Mouse (Mus musculus): ENCODE results near the gene Fbxo34. TPM values are rescaled to one million over a fixed set of nuclear protein-coding genes. Genes with fewer than 3 reads are reported as not detected.
"Not testable (repeated sequence)": the region's sequence is repeated elsewhere in the genome, so short reads cannot be mapped to it uniquely, and the experiment has no call there.

Gene Fbxo34
- polyA plus RNA-seq, 1 experiment from 2014 or later, result 27.2 TPM

- Histone ChIP-seq H3K27me3 (ENCODE audit: control insufficient read depth, insufficient read depth, low read length) (no peaks in the 10 kb centered on the region), H3K27ac (replicated peaks; ENCODE audit: low read depth, low read length) (no peak overlapping the region), H3K9ac (ENCODE audit: low read length) (no peak overlapping the region), H3K4me3 (ENCODE audit: low read depth, low read length) (no peak overlapping the region), H3K4me2 (ENCODE audit: low read depth, severe bottlenecking) (no peak overlapping the region), H3K4me1 (ENCODE audit: control insufficient read depth, insufficient read depth, low read length) (0 out of 2 replicates have a peak, but pooled peaks cover 5% of the 10 kb centered on the region), H3K36me3 (ENCODE audit: control insufficient read depth, insufficient read depth, low read length) (no peaks in the 10 kb centered on the region), H3K9me3 (ENCODE audit: control insufficient read depth, low read length) (no peaks in the 10 kb centered on the region)
- WGBS, result 45% methylated on average over 8 of the region's 8 CpGs
- ATAC-seq (ENCODE audit: insufficient number of reproducible peaks, low FRiP score, low TSS enrichment, low read depth) (no peak), DNase-seq (ENCODE audit: low spot score) (peak; percentile 59)
Observed at GRCm38 (mm10) chr14:47529019-47529418, 78.8 kb downstream of the Fbxo34 start.

- WGBS, result 95% methylated on average over 10 of the region's 12 CpGs
- H3K4me2 ChIP-seq (ENCODE audit: low read depth, severe bottlenecking); ATAC-seq (ENCODE audit: insufficient number of reproducible peaks, low FRiP score, low TSS enrichment, low read depth); H3K36me3 ChIP-seq (ENCODE audit: control insufficient read depth, insufficient read depth, low read length); DNase-seq (ENCODE audit: low spot score); H3K4me1 ChIP-seq (ENCODE audit: control insufficient read depth, insufficient read depth, low read length); H3K4me3 ChIP-seq (ENCODE audit: low read depth, low read length); H3K27ac ChIP-seq (replicated peaks; ENCODE audit: low read depth, low read length); H3K9me3 ChIP-seq (ENCODE audit: control insufficient read depth, low read length); H3K9ac ChIP-seq (ENCODE audit: low read length); H3K27me3 ChIP-seq (ENCODE audit: control insufficient read depth, insufficient read depth, low read length): not testable (repeated sequence)
Observed at GRCm38 (mm10) chr14:47529592-47529991, 79.4 kb downstream of the Fbxo34 start.

GRCm38 (mm10) chr14:47532496-47532895, 82.3 kb downstream of the Fbxo34 start:
- Histone ChIP-seq H3K9me3 (ENCODE audit: control insufficient read depth, low read length) (no peaks in the 10 kb centered on the region), H3K4me2 (ENCODE audit: low read depth, severe bottlenecking) (no peak overlapping the region), H3K4me3 (ENCODE audit: low read depth, low read length) (no peak overlapping the region), H3K36me3 (ENCODE audit: control insufficient read depth, insufficient read depth, low read length) (no peaks in the 10 kb centered on the region), H3K27ac (replicated peaks; ENCODE audit: low read depth, low read length) (no peak overlapping the region), H3K27me3 (ENCODE audit: control insufficient read depth, insufficient read depth, low read length) (no peaks in the 10 kb centered on the region), H3K9ac (ENCODE audit: low read length) (no peak overlapping the region), H3K4me1 (ENCODE audit: control insufficient read depth, insufficient read depth, low read length) (0 out of 2 replicates have a peak, but pooled peaks cover 5% of the 10 kb centered on the region)
- no peak for DNase-seq (ENCODE audit: low spot score)
- ATAC-seq (ENCODE audit: insufficient number of reproducible peaks, low FRiP score, low TSS enrichment, low read depth), result no peak
- WGBS, result 70% methylated on average over 1 of the region's 1 CpGs

- 44% methylated on average over 11 of the region's 11 CpGs for WGBS
- no peak overlapping the region for H3K4me2 ChIP-seq (ENCODE audit: low read depth, severe bottlenecking)
- 0 out of 2 replicates have a peak, but pooled peaks cover 5% of the 10 kb centered on the region for H3K4me1 ChIP-seq (ENCODE audit: control insufficient read depth, insufficient read depth, low read length)
- DNase-seq (ENCODE audit: low spot score), result peak; percentile 48
- H3K9me3 ChIP-seq (ENCODE audit: control insufficient read depth, low read length), result no peaks in the 10 kb centered on the region
- H3K36me3 ChIP-seq (ENCODE audit: control insufficient read depth, insufficient read depth, low read length), result no peaks in the 10 kb centered on the region
- H3K4me3 ChIP-seq (ENCODE audit: low read depth, low read length), result no peak overlapping the region
- no peaks in the 10 kb centered on the region for H3K27me3 ChIP-seq (ENCODE audit: control insufficient read depth, insufficient read depth, low read length)
- H3K9ac ChIP-seq (ENCODE audit: low read length), result no peak overlapping the region
- peak; percentile 72 for ATAC-seq (ENCODE audit: insufficient number of reproducible peaks, low FRiP score, low TSS enrichment, low read depth)
- peak overlapping the region; percentile 45; the same call in 1 of the 2 replicates for H3K27ac ChIP-seq (replicated peaks; ENCODE audit: low read depth, low read length)
Observed at GRCm38 (mm10) chr14:47533365-47534175, 83.3 kb downstream of the Fbxo34 start.

- 87% methylated on average over 5 of the region's 5 CpGs for WGBS
- H3K4me1 ChIP-seq (ENCODE audit: control insufficient read depth, insufficient read depth, low read length), result 0 out of 2 replicates have a peak, but pooled peaks cover 5% of the 10 kb centered on the region
- no peaks in the 10 kb centered on the region for H3K27me3 ChIP-seq (ENCODE audit: control insufficient read depth, insufficient read depth, low read length)
- H3K9me3 ChIP-seq (ENCODE audit: control insufficient read depth, low read length), result no peaks in the 10 kb centered on the region
- H3K36me3 ChIP-seq (ENCODE audit: control insufficient read depth, insufficient read depth, low read length), result no peaks in the 10 kb centered on the region
- ATAC-seq (ENCODE audit: insufficient number of reproducible peaks, low FRiP score, low TSS enrichment, low read depth) (0 out of 2 replicates have a peak, but pooled peaks have one; percentile 44), DNase-seq (ENCODE audit: low spot score) (no peak)
- no peak overlapping the region for H3K4me3 ChIP-seq (ENCODE audit: low read depth, low read length)
- H3K27ac ChIP-seq (replicated peaks; ENCODE audit: low read depth, low read length), result 0 out of 2 replicates have a peak overlapping the region, but pooled peaks have one; percentile 15
- H3K4me2 ChIP-seq (ENCODE audit: low read depth, severe bottlenecking), result no peak overlapping the region
- H3K9ac ChIP-seq (ENCODE audit: low read length), result no peak overlapping the region
Observed at GRCm38 (mm10) chr14:47534176-47534525, 83.9 kb downstream of the Fbxo34 start.

GRCm38 (mm10) chr14:47535096-47535495, 84.9 kb downstream of the Fbxo34 start:
- Histone ChIP-seq H3K9me3 (ENCODE audit: control insufficient read depth, low read length) (no peaks in the 10 kb centered on the region), H3K27me3 (ENCODE audit: control insufficient read depth, insufficient read depth, low read length) (no peaks in the 10 kb centered on the region), H3K9ac (ENCODE audit: low read length) (no peak overlapping the region), H3K27ac (replicated peaks; ENCODE audit: low read depth, low read length) (no peak overlapping the region), H3K4me3 (ENCODE audit: low read depth, low read length) (no peak overlapping the region), H3K4me2 (ENCODE audit: low read depth, severe bottlenecking) (no peak overlapping the region), H3K4me1 (ENCODE audit: control insufficient read depth, insufficient read depth, low read length) (0 out of 2 replicates have a peak, but pooled peaks cover 5% of the 10 kb centered on the region), H3K36me3 (ENCODE audit: control insufficient read depth, insufficient read depth, low read length) (no peaks in the 10 kb centered on the region)
- no peak for DNase-seq (ENCODE audit: low spot score)
- no peak for ATAC-seq (ENCODE audit: insufficient number of reproducible peaks, low FRiP score, low TSS enrichment, low read depth)
- WGBS, result 96% methylated on average over 1 of the region's 1 CpGs

- no peak for ATAC-seq (ENCODE audit: insufficient number of reproducible peaks, low FRiP score, low TSS enrichment, low read depth)
- WGBS, result 90% methylated on average over 10 of the region's 10 CpGs
- no peak overlapping the region for H3K9ac ChIP-seq (ENCODE audit: low read length)
- DNase-seq (ENCODE audit: low spot score), result no peak
- no peak overlapping the region for H3K4me2 ChIP-seq (ENCODE audit: low read depth, severe bottlenecking)
- H3K9me3 ChIP-seq (ENCODE audit: control insufficient read depth, low read length), result no peaks in the 10 kb centered on the region
- H3K36me3 ChIP-seq (ENCODE audit: control insufficient read depth, insufficient read depth, low read length), result 0 out of 2 replicates have a peak, but pooled peaks cover 5% of the 10 kb centered on the region
- H3K27me3 ChIP-seq (ENCODE audit: control insufficient read depth, insufficient read depth, low read length), result no peaks in the 10 kb centered on the region
- H3K27ac ChIP-seq (replicated peaks; ENCODE audit: low read depth, low read length), result no peak overlapping the region
- no peaks in the 10 kb centered on the region for H3K4me1 ChIP-seq (ENCODE audit: control insufficient read depth, insufficient read depth, low read length)
- no peak overlapping the region for H3K4me3 ChIP-seq (ENCODE audit: low read depth, low read length)
Observed at GRCm38 (mm10) chr14:47541325-47541948, 91.2 kb downstream of the Fbxo34 start.

- WGBS, result 91% methylated on average over 3 of the region's 3 CpGs
- Histone ChIP-seq H3K36me3 (ENCODE audit: control insufficient read depth, insufficient read depth, low read length) (peaks cover 7% of the 10 kb centered on the region; the same call in 1 of the 2 replicates), H3K9ac (ENCODE audit: low read length) (no peak overlapping the region), H3K4me1 (ENCODE audit: control insufficient read depth, insufficient read depth, low read length) (no peaks in the 10 kb centered on the region), H3K27me3 (ENCODE audit: control insufficient read depth, insufficient read depth, low read length) (no peaks in the 10 kb centered on the region), H3K27ac (replicated peaks; ENCODE audit: low read depth, low read length) (no peak overlapping the region), H3K4me2 (ENCODE audit: low read depth, severe bottlenecking) (no peak overlapping the region), H3K4me3 (ENCODE audit: low read depth, low read length) (no peak overlapping the region), H3K9me3 (ENCODE audit: control insufficient read depth, low read length) (no peaks in the 10 kb centered on the region)
- ATAC-seq (ENCODE audit: insufficient number of reproducible peaks, low FRiP score, low TSS enrichment, low read depth) (no peak), DNase-seq (ENCODE audit: low spot score) (no peak)
Observed at GRCm38 (mm10) chr14:47542283-47542682, 92.1 kb downstream of the Fbxo34 start.

Data from limb, embryonic 11.5 days (tissue).